Mouse (Mus musculus): Measurements from ENCODE around the gene Gm11937.
"Not testable (repeated sequence)": the region's sequence is repeated elsewhere in the genome, so short reads cannot be mapped to it uniquely, and the experiment has no call there.

Gm11937 gene

GRCm38 (mm10) chr11:99610089-99610488 lies at the start of gene Gm11937:
Gene Gm11937 (minus strand): TSS chr11:99610189.
- not testable (repeated sequence) for DNase-seq (ENCODE audit: low spot score)

- no peak for DNase-seq (ENCODE audit: low spot score)
Measured at GRCm38 (mm10) chr11:99659256-99659655, 49.3 kb upstream of the Gm11937 start.

- not testable (repeated sequence) for DNase-seq (ENCODE audit: low spot score)
Measured at GRCm38 (mm10) chr11:99658467-99659010, 48.5 kb upstream of the Gm11937 start, which contains the start of gene Gm11563. Gene Gm11563 (minus strand): TSS chr11:99658960.

- no peak for DNase-seq (ENCODE audit: low spot score)
Measured at GRCm38 (mm10) chr11:99657051-99657450, 47.1 kb upstream of the Gm11937 start.

DNA sequence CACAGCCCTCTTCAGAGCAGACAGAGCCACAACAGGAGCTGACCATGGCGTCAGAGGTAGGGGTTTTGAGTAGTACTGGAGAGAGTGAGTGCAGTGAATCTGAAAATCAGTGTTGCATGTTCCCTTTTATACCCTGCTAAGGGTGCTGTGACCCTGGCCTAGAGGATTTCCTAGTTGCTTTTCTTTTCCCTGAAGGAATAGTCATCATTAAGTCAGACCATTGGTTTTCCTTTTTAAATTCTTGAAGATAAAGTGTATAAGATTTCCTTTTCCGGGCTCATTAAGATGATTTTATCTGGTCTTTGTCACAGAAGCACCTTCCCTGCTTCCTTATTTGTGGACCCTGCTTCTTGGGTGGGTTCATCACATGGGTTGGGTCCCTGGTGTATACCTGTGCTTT lies 40.1 kb upstream of the Gm11937 start, which contains the start of gene Gm11555:
Gm11555 (minus strand) TSS at position 101 of the 400 bp plus-strand sequence.
- no peak for DNase-seq (ENCODE audit: low spot score)

DNA sequence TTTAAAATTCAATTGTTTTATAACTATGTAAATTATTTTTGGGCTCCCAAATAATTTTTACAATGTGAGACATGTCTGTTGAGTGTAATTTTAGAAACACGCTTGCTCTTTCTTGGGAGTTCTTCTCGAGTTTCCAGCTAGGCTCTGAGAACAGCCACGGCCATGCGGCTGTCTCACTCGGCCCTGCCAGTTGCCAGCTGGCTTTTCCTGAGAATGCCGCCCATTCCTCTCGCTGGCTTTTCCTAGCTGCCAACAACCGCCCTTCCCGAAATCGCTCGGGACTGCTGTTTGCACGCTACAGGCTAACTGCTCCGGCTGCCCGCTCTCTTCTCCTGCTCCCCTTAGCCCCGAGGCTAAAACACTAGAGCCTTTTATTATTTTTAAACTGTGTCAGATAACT lies 36.5 kb upstream of the Gm11937 start:
- no peak for DNase-seq (ENCODE audit: low spot score)

DNA sequence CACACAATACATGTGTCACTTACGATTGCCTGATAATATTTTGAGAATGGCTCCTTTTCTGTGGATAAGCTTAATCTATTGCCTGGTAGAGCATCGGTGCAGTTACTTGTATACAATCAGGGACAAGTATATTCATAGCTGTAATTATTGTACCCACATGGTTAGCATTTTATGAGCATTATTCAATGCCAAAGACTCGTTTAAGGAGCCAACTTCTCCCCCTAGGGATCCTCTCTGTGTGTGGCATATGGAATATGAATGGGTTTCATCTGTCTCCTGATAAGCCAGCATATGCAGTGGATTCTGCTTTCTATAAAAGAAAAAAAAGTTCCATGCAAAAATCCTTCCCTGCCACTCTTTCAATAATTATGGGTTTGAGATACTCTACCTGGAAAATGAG lies 34.4 kb upstream of the Gm11937 start:
- DNase-seq (ENCODE audit: low spot score), result no peak

DNA sequence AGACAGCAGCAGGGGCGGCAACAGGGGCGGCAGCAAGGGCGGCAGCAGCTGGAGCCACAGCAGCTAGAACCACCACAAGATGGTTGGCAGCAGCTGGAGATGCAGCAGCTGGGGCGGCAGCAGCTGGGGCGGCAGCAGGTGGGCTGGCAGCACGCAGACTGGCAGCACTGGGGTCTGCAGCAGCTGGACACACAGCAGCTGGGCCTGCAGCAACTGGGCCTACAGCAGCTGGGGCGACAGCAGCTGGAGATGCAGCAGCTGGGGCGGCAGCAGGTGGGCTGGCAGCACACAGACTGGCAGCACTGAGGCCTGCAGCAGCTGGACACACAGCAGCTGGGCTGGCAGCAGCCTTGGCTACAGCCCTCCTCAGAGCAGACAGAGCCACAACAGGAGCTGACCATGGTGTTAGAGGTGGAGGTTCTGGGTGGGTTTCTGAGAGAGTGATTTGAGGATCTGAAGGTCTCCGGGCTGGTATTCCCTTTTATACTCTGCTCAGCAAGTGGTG lies 33.7 kb upstream of the Gm11937 start, which contains the start of gene Krtap4-7:
Krtap4-7 (minus strand) TSS at position 455 of the 505 bp plus-strand sequence.
- not testable (repeated sequence) for DNase-seq (ENCODE audit: low spot score)

- DNase-seq (ENCODE audit: low spot score), result no peak
Measured at GRCm38 (mm10) chr11:99640926-99641325, 30.9 kb upstream of the Gm11937 start.

- no peak for DNase-seq (ENCODE audit: low spot score)
Measured at GRCm38 (mm10) chr11:99637086-99637485, 27.1 kb upstream of the Gm11937 start.

GRCm38 (mm10) chr11:99634653-99635134 lies 24.7 kb upstream of the Gm11937 start, which contains the start of gene Krtap4-2:
Gene Krtap4-2 (minus strand): TSS chr11:99635084.
- no peak for DNase-seq (ENCODE audit: low spot score)

DNA sequence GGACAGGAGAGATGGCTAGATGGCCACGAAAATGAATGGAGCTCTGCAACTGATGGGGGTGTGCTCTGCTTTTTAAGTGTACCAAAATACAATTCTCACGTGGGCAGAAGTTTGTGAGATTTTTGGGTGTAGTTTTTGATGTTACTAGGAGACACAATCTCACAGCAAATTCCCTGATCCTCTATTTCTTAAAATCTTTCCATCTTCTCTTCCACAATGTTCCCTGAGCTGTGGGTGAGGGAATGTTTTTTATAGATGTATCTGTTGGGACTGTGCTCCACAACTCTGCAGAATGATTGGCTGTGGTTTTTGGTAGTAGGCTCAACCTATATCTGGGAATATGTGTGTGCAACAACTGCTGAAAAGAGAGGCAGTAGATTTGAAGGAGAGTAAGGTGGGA lies 23.3 kb upstream of the Gm11937 start:
- no peak for DNase-seq (ENCODE audit: low spot score)

- no peak for DNase-seq (ENCODE audit: low spot score)
Measured at GRCm38 (mm10) chr11:99630890-99631289, 20.9 kb upstream of the Gm11937 start.

- no peak for DNase-seq (ENCODE audit: low spot score)
Measured at GRCm38 (mm10) chr11:99628138-99628537, 18.1 kb upstream of the Gm11937 start, which contains the start of gene Krtap4-1. Gene Krtap4-1 (minus strand): TSS chr11:99628238.

DNA sequence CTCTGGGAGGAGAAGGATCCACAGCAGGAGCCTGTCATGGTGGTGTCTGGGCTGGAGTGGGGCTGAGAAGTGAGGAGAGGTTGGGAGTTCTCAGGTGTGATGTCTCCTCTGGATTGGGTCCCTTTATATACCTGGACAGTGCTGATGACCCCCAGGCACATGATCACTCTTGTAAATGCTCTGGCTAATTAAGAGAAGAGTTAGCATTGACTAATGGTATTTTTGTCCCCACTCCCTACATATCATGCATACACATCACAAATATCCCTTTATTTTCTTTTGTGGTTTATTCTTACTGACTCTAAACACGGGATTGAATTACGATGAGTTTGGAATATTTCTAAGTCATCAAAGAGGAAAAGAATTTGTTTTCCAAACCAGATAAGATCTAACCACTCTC lies 10.3 kb upstream of the Gm11937 start, which contains the start of gene Gm11562:
Gm11562 (minus strand) TSS at position 101 of the 400 bp plus-strand sequence.
- DNase-seq (ENCODE audit: low spot score), result no peak

- no peak for DNase-seq (ENCODE audit: low spot score)
Measured at GRCm38 (mm10) chr11:99614796-99615363, 4.9 kb upstream of the Gm11937 start, which contains the start of gene Krtap2-4. Gene Krtap2-4 (minus strand): TSS chr11:99614846.

GRCm38 (mm10) chr11:99609126-99609525 lies 863 bp downstream of the Gm11937 start:
- DNase-seq (ENCODE audit: low spot score), result no peak

- not testable (repeated sequence) for DNase-seq (ENCODE audit: low spot score)
Measured at GRCm38 (mm10) chr11:99603208-99603607, 6.8 kb downstream of the Gm11937 start, which contains the start of gene Gm11938. Gene Gm11938 (minus strand): TSS chr11:99603308.

GRCm38 (mm10) chr11:99597742-99598141 lies 12.2 kb downstream of the Gm11937 start, which contains the start of gene Krtap9-3:
Gene Krtap9-3 (minus strand): TSS chr11:99598105.
- not testable (repeated sequence) for DNase-seq (ENCODE audit: low spot score)

GRCm38 (mm10) chr11:99590981-99591380 lies 19.0 kb downstream of the Gm11937 start, which contains the start of gene Krtap1-3:
Gene Krtap1-3 (minus strand): TSS chr11:99591339.
- no peak for DNase-seq (ENCODE audit: low spot score)

DNA sequence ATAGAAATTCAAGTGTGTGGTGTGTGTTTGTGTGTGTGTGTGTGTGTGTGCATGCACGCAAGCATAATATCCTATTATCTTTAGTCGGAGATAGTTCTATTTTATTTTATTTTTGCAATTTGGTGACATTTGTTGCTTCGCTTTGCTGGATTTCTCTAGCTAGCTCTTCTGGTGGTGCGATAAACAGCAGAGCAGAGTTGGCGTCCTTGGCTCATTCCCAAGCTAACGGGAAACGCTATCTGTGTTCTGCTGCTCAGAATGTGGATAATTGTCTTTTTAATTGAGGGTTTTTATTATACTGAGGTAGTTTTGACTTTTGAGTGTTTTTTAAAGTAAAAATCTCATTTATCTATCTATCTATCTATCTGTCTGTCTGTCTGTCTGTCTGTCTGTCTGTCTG lies 24.9 kb downstream of the Gm11937 start:
- no peak for DNase-seq (ENCODE audit: low spot score)

- no peak for DNase-seq (ENCODE audit: low spot score)
Measured at GRCm38 (mm10) chr11:99583245-99583704, 26.7 kb downstream of the Gm11937 start, which contains the start of gene Krtap1-4. Gene Krtap1-4 (minus strand): TSS chr11:99583654.

Data from embryo, embryonic 10.5 days (tissue).